Mouse (Mus musculus): ENCODE data around the gene Dtx3.

GRCm38 (mm10) chr10:127178286-127179027, 17.1 kb downstream of the Dtx3 start:
- no peak for TF ChIP-seq CTCF (IDR thresholded peaks at IDR 0.05; ENCODE audit: borderline replicate concordance, insufficient read depth, low read length)
- no peak for TF ChIP-seq POLR2A (IDR thresholded peaks at IDR 0.05; ENCODE audit: low read depth, low read length)
